Mouse (Mus musculus) R1 (cell line): ENCODE results near the gene Icam5.

Experiments used
- DNase-seq: peaks from one replicate; pipeline ENCODE4 v3.0.0-alpha.2; 2018; ENCODE audit warnings: low read depth, low spot score

The Icam5 gene

GRCm38 (mm10) chr9:21014691-21015570, 16.9 kb upstream of the Icam5 start:
- peak; percentile 93 for DNase-seq

GRCm38 (mm10) chr9:21015571-21016130, 16.2 kb upstream of the Icam5 start, which contains the start of gene Icam1:
TSS of gene Icam1 (plus strand) at chr9:21015985.
- peak; percentile 87 for DNase-seq

- DNase-seq, result peak; percentile 82
These were observed 15.3 kb upstream of the Icam5 start for GRCm38 (mm10) chr9:21016331-21017176.

- DNase-seq, result no peak
These were observed 14.7 kb upstream of the Icam5 start for GRCm38 (mm10) chr9:21017177-21017575.

- DNase-seq, result no peak
These were observed 13.3 kb upstream of the Icam5 start for GRCm38 (mm10) chr9:21018600-21018999.

GRCm38 (mm10) chr9:21021363-21021762, 10.5 kb upstream of the Icam5 start:
- no peak for DNase-seq

- peak; percentile 83 for DNase-seq
These were observed 9.6 kb upstream of the Icam5 start for GRCm38 (mm10) chr9:21022288-21022687.

- no peak for DNase-seq
These were observed 9.1 kb upstream of the Icam5 start for GRCm38 (mm10) chr9:21022726-21023125.

- DNase-seq, result peak; percentile 47
These were observed 6.5 kb upstream of the Icam5 start for GRCm38 (mm10) chr9:21025258-21025810.

GRCm38 (mm10) chr9:21026849-21027248, 5.0 kb upstream of the Icam5 start:
- no peak for DNase-seq

GRCm38 (mm10) chr9:21027774-21028290, 4.0 kb upstream of the Icam5 start:
- peak; percentile 82 for DNase-seq

- DNase-seq, result peak; percentile 46
These were observed 3.2 kb upstream of the Icam5 start for GRCm38 (mm10) chr9:21028560-21029110.

GRCm38 (mm10) chr9:21029291-21030054, 2.4 kb upstream of the Icam5 start, which contains the start of gene Icam4:
TSS of gene Icam4 (plus strand) at chr9:21029373.
- DNase-seq, result peak; percentile 91

- DNase-seq, result no peak
These were observed 1.7 kb upstream of the Icam5 start for GRCm38 (mm10) chr9:21030055-21030600.

GRCm38 (mm10) chr9:21030781-21031250, 1.1 kb upstream of the Icam5 start:
- DNase-seq, result peak; percentile 98

GRCm38 (mm10) chr9:21031251-21031895, 500 bp upstream of the Icam5 start:
- DNase-seq, result peak; percentile 91

GRCm38 (mm10) chr9:21032491-21032890, 618 bp downstream of the Icam5 start:
- no peak for DNase-seq

- DNase-seq, result peak; percentile 95
These were observed 1.3 kb downstream of the Icam5 start for GRCm38 (mm10) chr9:21033136-21033535.

- DNase-seq, result peak; percentile 87
These were observed 2.7 kb downstream of the Icam5 start for GRCm38 (mm10) chr9:21034481-21035085.
